Mouse (Mus musculus) stomach, embryonic 15.5 days (tissue): ENCODE measurements around the gene Mfsd4b3. TPM values are rescaled to one million over a fixed set of nuclear protein-coding genes. Genes with fewer than 3 reads are reported as not detected.

Experiments
- ATAC-seq: fragments of 200-750 bp; cut with Nextera tagmentation; 2 replicates; pipeline ENCODE4 v1.8.0; 2017; ENCODE audit warnings: low read depth, moderate number of reproducible peaks, moderate TSS enrichment; ENCODE audit not compliant: insufficient read depth, low FRiP score
- H3K27ac ChIP-seq: fragments of 300-500 bp; sonication (generic); 2 replicates; pipeline ENCODE4 v1.5.1; 2015; ENCODE audit warnings: mild to moderate bottlenecking, inconsistent platforms
- H3K27me3 ChIP-seq: fragments of 300-500 bp; sonication (generic); replicated peaks from 2 replicates; pipeline ENCODE4 v1.6.1; 2015; ENCODE audit warnings: inconsistent platforms
- H3K36me3 ChIP-seq: fragments of 300-500 bp; sonication (generic); 2 replicates; pipeline ENCODE4 v1.6.1; 2015; ENCODE audit warnings: inconsistent platforms
- H3K4me1 ChIP-seq: fragments of 300-500 bp; sonication (generic); 2 replicates; pipeline ENCODE4 v1.6.1; 2015; ENCODE audit warnings: inconsistent platforms
- H3K4me2 ChIP-seq: fragments of 300-500 bp; sonication (generic); 2 replicates; pipeline ENCODE4 v1.6.1; 2015; ENCODE audit warnings: mild to moderate bottlenecking, inconsistent platforms
- H3K4me3 ChIP-seq: fragments of 300-500 bp; sonication (generic); replicated peaks from 2 replicates; pipeline ENCODE4 v1.5.1; 2015; ENCODE audit warnings: inconsistent platforms
- H3K9ac ChIP-seq: fragments of 300-500 bp; sonication (generic); 2 replicates; pipeline ENCODE4 v1.6.1; 2015; ENCODE audit warnings: inconsistent platforms
- H3K9me3 ChIP-seq: fragments of 300-500 bp; sonication (generic); 2 replicates; pipeline ENCODE4 v1.6.1; 2016; ENCODE audit warnings: inconsistent platforms
- WGBS: fragments of 180-500 bp; shearing (Covaris S2); methylation state at CpG from one replicate; pipeline ENCODE4 v1.1.7; 2015; 5-methylcytosine and 5-hydroxymethylcytosine counted together
- polyA plus RNA-seq: library from polyadenylated mRNA; unstranded; fragments of >200 nt; fragmentation: Nextera tagmentation; extraction: Ambion mirVana; gene quantifications from 2 replicates; pipeline ENCODE4 v1.2.1, GENCODE M21; 2015

The Mfsd4b3 gene
- polyA plus RNA-seq, 1 experiment from 2014 or later: 1.5 TPM

DNA sequence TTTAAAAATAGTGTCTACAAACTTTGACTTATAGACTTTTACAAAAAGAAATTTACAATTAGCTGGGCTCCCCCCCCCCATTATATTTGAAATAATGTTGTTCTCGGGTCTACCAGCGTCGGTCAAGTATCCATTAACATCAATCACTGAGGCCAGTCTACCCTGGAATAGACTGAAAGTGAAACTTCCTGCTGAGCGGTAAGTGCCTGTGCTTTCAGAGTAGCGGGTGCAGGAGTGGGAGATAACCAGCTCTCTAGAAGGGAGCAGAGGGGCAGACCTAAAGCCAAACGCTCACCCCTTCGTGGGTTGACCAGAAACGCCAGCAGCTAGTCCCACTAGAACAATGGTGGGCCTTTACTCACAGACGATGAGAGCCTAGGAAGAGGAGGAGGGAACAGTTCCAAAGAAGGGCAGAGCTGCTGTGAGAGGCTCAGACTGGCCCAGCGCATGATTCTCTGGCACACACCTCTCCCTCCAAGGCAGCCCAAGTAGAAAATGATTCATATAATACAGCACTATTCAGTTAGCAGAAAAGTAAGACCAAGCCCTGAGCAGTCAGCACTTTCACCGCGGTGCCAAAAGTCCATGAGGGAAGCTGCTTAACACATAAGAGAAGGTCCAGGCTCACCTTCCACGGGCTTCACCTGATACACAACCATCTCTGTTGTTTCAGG, 51.0 kb downstream of the Mfsd4b3 start:
- no peak for ATAC-seq
- H3K9ac ChIP-seq: no peak overlapping the region
- WGBS: 46% methylated on average over 13 of the region's 13 CpGs
- no peaks in the 10 kb centered on the region for H3K27me3 ChIP-seq
- H3K4me1 ChIP-seq: no peaks in the 10 kb centered on the region
- no peak overlapping the region for H3K4me3 ChIP-seq
- H3K36me3 ChIP-seq: no peaks in the 10 kb centered on the region
- no peaks in the 10 kb centered on the region for H3K9me3 ChIP-seq
- H3K4me2 ChIP-seq: no peak overlapping the region
- no peak overlapping the region for H3K27ac ChIP-seq

DNA sequence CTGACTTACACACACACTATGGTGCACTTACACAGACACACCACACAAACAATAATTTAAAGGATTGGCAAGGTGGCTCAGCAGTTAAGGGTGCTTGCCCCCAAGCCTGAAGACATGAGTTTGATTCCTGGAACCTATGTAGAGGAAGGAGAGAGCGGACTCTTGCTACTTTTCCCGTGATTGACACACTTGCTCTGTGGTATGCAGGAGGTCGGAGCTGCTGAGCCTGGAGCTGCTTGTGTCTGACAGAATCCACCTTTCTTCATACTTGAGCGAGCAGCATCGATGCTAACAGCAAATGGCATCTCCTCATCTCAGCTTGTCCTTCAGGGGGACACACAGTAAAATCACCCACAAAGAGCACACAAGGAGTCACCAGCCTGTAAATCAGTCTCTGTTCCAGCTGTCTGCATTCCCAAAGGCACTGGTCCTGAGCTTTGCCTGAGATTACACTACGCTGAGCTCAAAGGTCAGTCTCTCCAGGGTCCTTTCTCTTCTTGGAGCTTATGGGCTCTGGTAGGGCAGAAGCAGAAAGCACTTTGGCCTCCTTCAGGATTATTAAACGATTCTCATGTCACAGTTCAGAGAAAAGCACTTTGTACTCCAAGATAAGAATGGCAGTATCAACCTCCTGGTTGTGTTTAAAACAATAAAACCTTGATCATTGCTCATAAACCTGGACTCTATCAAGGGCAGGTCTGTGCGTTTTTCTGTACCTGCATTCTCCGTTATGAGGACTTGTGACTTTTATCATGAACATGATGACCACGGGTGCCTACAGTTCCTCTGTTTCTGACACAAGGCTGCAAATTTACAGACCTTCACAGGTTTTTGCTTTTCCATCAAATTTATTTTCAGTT, 52.9 kb downstream of the Mfsd4b3 start:
- no peaks in the 10 kb centered on the region for H3K27me3 ChIP-seq
- H3K27ac ChIP-seq: 0 out of 2 replicates have a peak overlapping the region, but pooled peaks have one; percentile 7
- H3K4me1 ChIP-seq: no peaks in the 10 kb centered on the region
- H3K9me3 ChIP-seq: no peaks in the 10 kb centered on the region
- H3K9ac ChIP-seq: no peak overlapping the region
- no peaks in the 10 kb centered on the region for H3K36me3 ChIP-seq
- ATAC-seq: peak; percentile 80; the same call in 1 of the 2 replicates
- H3K4me2 ChIP-seq: no peak overlapping the region
- 58% methylated on average over 10 of the region's 10 CpGs for WGBS
- H3K4me3 ChIP-seq: no peak overlapping the region

DNA sequence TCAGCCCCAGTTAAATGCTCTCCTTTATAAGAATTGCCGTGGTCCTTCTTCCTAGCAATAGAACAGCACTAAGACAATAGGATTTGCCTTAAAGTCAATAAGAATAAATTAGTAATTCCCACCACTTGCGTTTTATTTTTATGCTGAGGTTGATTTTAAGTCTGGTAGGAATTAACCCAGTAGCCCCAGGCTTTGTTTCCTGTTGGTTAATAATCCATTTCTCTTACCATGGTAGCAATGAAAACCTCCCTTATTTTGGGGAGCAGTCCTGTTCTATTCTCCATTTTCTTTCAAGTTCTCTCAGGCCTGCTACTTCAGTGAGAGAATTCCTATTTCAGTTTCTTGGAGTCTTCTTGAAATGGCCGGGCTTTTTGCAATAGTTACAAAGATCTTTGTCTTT, 55.8 kb downstream of the Mfsd4b3 start:
- Histone ChIP-seq H3K4me1 (no peaks in the 10 kb centered on the region), H3K27ac (no peak overlapping the region), H3K27me3 (no peaks in the 10 kb centered on the region), H3K4me2 (no peak overlapping the region), H3K9me3 (no peaks in the 10 kb centered on the region), H3K9ac (no peak overlapping the region), H3K4me3 (no peak overlapping the region), H3K36me3 (no peaks in the 10 kb centered on the region)
- no peak for ATAC-seq
- 76% methylated on average over 3 of the region's 3 CpGs for WGBS

DNA sequence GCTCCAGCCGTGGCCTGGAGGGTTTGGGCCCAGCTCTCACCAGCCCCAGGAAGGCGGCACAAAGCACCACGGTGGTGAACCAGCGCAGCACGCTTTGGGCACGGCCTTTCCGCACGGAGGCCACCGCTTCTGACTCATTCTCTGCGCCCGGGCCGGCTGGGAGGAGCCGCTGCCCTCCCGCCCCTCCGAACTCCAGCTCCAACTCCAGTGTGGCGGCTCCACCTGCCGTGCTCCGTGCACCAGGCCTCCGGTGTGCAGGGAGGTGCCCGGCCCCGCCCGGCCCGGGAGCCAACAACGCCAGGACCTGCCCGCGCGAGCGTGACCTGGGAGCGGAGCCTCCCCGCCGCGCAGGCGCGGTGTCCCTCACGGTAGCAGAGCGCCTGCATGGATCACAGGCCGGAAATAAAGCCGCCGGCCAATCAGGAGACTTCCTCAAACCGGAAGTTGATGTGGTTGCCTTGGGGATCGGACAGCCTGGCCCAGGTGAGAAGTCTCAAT, 61.0 kb downstream of the Mfsd4b3 start, which contains the start of gene Mfsd4b4:
Mfsd4b4 (minus strand) TSS at position 365 of the 498 bp plus-strand sequence.
- Histone ChIP-seq H3K9ac (peak within 1 kb of the TSS; percentile 62; the same call in 1 of the 2 replicates), H3K4me3 (peak within 1 kb of the TSS; percentile 66), H3K36me3 (no peaks in the 10 kb centered on the region), H3K4me1 (no peaks in the 10 kb centered on the region), H3K4me2 (peak within 1 kb of the TSS; percentile 69), H3K27ac (peak within 1 kb of the TSS; percentile 84), H3K9me3 (no peaks in the 10 kb centered on the region), H3K27me3 (no peaks in the 10 kb centered on the region)
- under 1% methylated on average over 41 of the region's 41 CpGs for WGBS
- peak; percentile 98 for ATAC-seq

Other genes with a start within 250 kb of the Mfsd4b3 start
- 16.4 and 20.3 TPM in 2 replicates for gene Rev3l, start 228.0 kb downstream of the Mfsd4b3 start, polyA plus RNA-seq
- gene Mfsd4b4, start 60.9 kb downstream of the Mfsd4b3 start, polyA plus RNA-seq: 3.6 and 4.8 TPM in 2 replicates
- 0.19 and 0.23 TPM in 2 replicates for gene Mfsd4b2, start 33.2 kb downstream of the Mfsd4b3 start, polyA plus RNA-seq
- 0.04 and 0.08 TPM in 2 replicates for gene Mfsd4b5, start 26.5 kb upstream of the Mfsd4b3 start, polyA plus RNA-seq
- gene Mfsd4b1, start 65.1 kb upstream of the Mfsd4b3 start, polyA plus RNA-seq: 0.06 and 0.09 TPM in 2 replicates
- gene Slc16a10, start 182.1 kb upstream of the Mfsd4b3 start, polyA plus RNA-seq: 16.5 and 17.0 TPM in 2 replicates